Mouse (Mus musculus) CH12.LX (cell line): ENCODE data around the gene Olfr998. TPM values are rescaled to one million over a fixed set of nuclear protein-coding genes. Genes with fewer than 3 reads are reported as not detected.
A peak's percentile ranks its signal among the peaks of the same experiment; 100 is the strongest.

Source experiments
- DNase-seq: peaks from one replicate; pipeline ENCODE4 v3.0.0-alpha.2; 2013; ENCODE audit errors: extremely low read depth
- H3K27ac ChIP-seq: 2 replicates; pipeline ENCODE4 v1.5.1; 2012; ENCODE audit warnings: low read depth, mild to moderate bottlenecking, control low read depth, moderate library complexity; ENCODE audit not compliant: insufficient read depth
- H3K27me3 ChIP-seq: replicated peaks from 2 replicates; pipeline ENCODE3; 2012; ENCODE audit warnings: inconsistent platforms
- H3K36me3 ChIP-seq, 2 experiments: replicated peaks in 1 of 2; 2 replicates each; pipeline versions ENCODE3 to v1.6.1; 2012; ENCODE audit warnings: inconsistent platforms in 1 of 2, low read length in 1 of 2, mild to moderate bottlenecking in 1 of 2, mixed read lengths in 1 of 2, moderate library complexity in 1 of 2; ENCODE audit not compliant: control insufficient read depth in 1 of 2, insufficient read depth in 1 of 2
- H3K4me1 ChIP-seq, 2 experiments: 2 replicates each; pipeline ENCODE4 v1.6.1; 2012; ENCODE audit warnings: inconsistent platforms in 1 of 2, moderate library complexity in 1 of 2; ENCODE audit not compliant: insufficient read depth in 2 of 2, control insufficient read depth in 1 of 2
- H3K4me2 ChIP-seq: 2 replicates; pipeline ENCODE4 v1.6.1; 2012; ENCODE audit warnings: low read depth, mild to moderate bottlenecking, control low read depth; ENCODE audit not compliant: poor library complexity, insufficient read depth, severe bottlenecking
- H3K4me3 ChIP-seq, 3 experiments: fragments of 150-350 bp in 1 of 3; sonication (generic) in 1 of 3; replicated peaks in 1 of 3; 2 replicates each; pipeline versions ENCODE3 to v1.5.1; 2011 to 2012; ENCODE audit warnings: low read depth in 2 of 3, low read length in 2 of 3, mild to moderate bottlenecking in 2 of 3, moderate library complexity in 2 of 3, control low read depth in 1 of 3, improper control_type of control experiment in 1 of 3, inconsistent platforms in 1 of 3, mixed read lengths in 1 of 3; ENCODE audit not compliant: poor library complexity in 1 of 3
- H3K79me2 ChIP-seq: replicated peaks from 2 replicates; pipeline ENCODE4 v1.6.1; 2012; ENCODE audit warnings: mild to moderate bottlenecking, moderate library complexity; ENCODE audit not compliant: control insufficient read depth, poor library complexity, insufficient read depth, severe bottlenecking; ENCODE audit errors: extremely low read depth
- H3K9ac ChIP-seq: 2 replicates; pipeline ENCODE4 v1.6.1; 2012; ENCODE audit warnings: low read depth, mild to moderate bottlenecking, control low read depth, moderate library complexity; ENCODE audit not compliant: insufficient read depth
- H3K9me3 ChIP-seq: replicated peaks from 2 replicates; pipeline ENCODE3; 2012; ENCODE audit warnings: low read length, inconsistent platforms, mixed read lengths
- CHD2 ChIP-seq: IDR thresholded peaks from 2 replicates; pipeline ENCODE4 v1.6.1; 2011; ENCODE audit warnings: low read length, improper control_type of control experiment
- CTCF ChIP-seq, 2 experiments: IDR thresholded peaks in 1 of 2; conservative IDR thresholded peaks in 1 of 2; 2 replicates each; pipeline ENCODE4 v1.5.1; 2011 to 2012; ENCODE audit warnings: low read depth in 2 of 2, low read length in 2 of 2, improper control_type of control experiment in 1 of 2, inconsistent platforms in 1 of 2, mild to moderate bottlenecking in 1 of 2, moderate library complexity in 1 of 2
- E2F4 ChIP-seq: IDR thresholded peaks from 2 replicates; pipeline ENCODE4 v1.6.1; 2011; ENCODE audit warnings: low read depth, low read length, improper control_type of control experiment; ENCODE audit not compliant: insufficient replicate concordance
- ETS1 ChIP-seq: conservative IDR thresholded peaks from 2 replicates; pipeline ENCODE4 v1.6.1; 2012; ENCODE audit warnings: low read depth, mild to moderate bottlenecking, inconsistent platforms, low read length, improper control_type of control experiment, moderate library complexity
- HCFC1 ChIP-seq: IDR thresholded peaks from 2 replicates; pipeline ENCODE4 v1.6.1; 2012; ENCODE audit warnings: low read depth, mild to moderate bottlenecking, inconsistent platforms, low read length, improper control_type of control experiment
- JUN ChIP-seq: IDR thresholded peaks from 2 replicates; pipeline ENCODE4 v1.6.1; 2011; ENCODE audit warnings: low read depth, mild to moderate bottlenecking, low read length, improper control_type of control experiment, moderate library complexity; ENCODE audit not compliant: insufficient read depth
- JUND ChIP-seq: conservative IDR thresholded peaks from 2 replicates; pipeline ENCODE4 v1.6.1; 2011; ENCODE audit warnings: low read depth, low read length, improper control_type of control experiment
- KAT2A ChIP-seq: IDR thresholded peaks from 2 replicates; pipeline ENCODE4 v1.6.1; 2012; ENCODE audit warnings: low read length, improper control_type of control experiment, inconsistent platforms; ENCODE audit not compliant: insufficient replicate concordance
- MAFK ChIP-seq: IDR thresholded peaks from 2 replicates; pipeline ENCODE4 v1.6.1; 2011; ENCODE audit warnings: low read length, improper control_type of control experiment; ENCODE audit not compliant: insufficient replicate concordance
- MAX ChIP-seq: IDR thresholded peaks from 2 replicates; pipeline ENCODE4 v1.6.1; 2011; ENCODE audit warnings: low read length, improper control_type of control experiment
- MAZ ChIP-seq: IDR thresholded peaks from 2 replicates; pipeline ENCODE4 v1.6.1; 2012; ENCODE audit warnings: low read depth, mild to moderate bottlenecking, inconsistent platforms, low read length, improper control_type of control experiment, moderate library complexity
- MEF2A ChIP-seq: IDR thresholded peaks from 2 replicates; pipeline ENCODE4 v1.6.1; 2014; ENCODE audit warnings: low read depth, mild to moderate bottlenecking, inconsistent platforms, low read length, improper control_type of control experiment, borderline replicate concordance
- MYC ChIP-seq: IDR thresholded peaks from 2 replicates; pipeline ENCODE4 v1.6.1; 2011; ENCODE audit warnings: low read depth, mild to moderate bottlenecking, improper control_type of control experiment, low read length
- NELFE ChIP-seq: IDR thresholded peaks from 2 replicates; pipeline ENCODE4 v1.6.1; 2011; ENCODE audit warnings: low read depth, low read length, improper control_type of control experiment
- NRF1 ChIP-seq: IDR thresholded peaks from 2 replicates; pipeline ENCODE4 v1.6.1; 2014; ENCODE audit warnings: low read depth, mild to moderate bottlenecking, inconsistent platforms, low read length, improper control_type of control experiment, moderate library complexity
- POLR2AphosphoS2 ChIP-seq: IDR thresholded peaks from 2 replicates; pipeline ENCODE4 v1.6.1; 2011; ENCODE audit warnings: low read depth, low read length, improper control_type of control experiment
- RAD21 ChIP-seq: IDR thresholded peaks from 2 replicates; pipeline ENCODE4 v1.6.1; 2011; ENCODE audit warnings: low read depth, mild to moderate bottlenecking, low read length, improper control_type of control experiment, moderate library complexity
- RCOR1 ChIP-seq: conservative IDR thresholded peaks from 2 replicates; pipeline ENCODE4 v1.6.1; 2012; ENCODE audit warnings: low read depth, mild to moderate bottlenecking, inconsistent platforms, low read length, improper control_type of control experiment
- SIN3A ChIP-seq: IDR thresholded peaks from 2 replicates; pipeline ENCODE4 v1.6.1; 2012; ENCODE audit warnings: low read length, improper control_type of control experiment, inconsistent platforms
- SMC3 ChIP-seq: IDR thresholded peaks from 2 replicates; pipeline ENCODE4 v1.6.1; 2011; ENCODE audit warnings: low read depth, low read length, improper control_type of control experiment
- TCF12 ChIP-seq: IDR thresholded peaks from 2 replicates; pipeline ENCODE4 v1.6.1; 2014; ENCODE audit warnings: low read depth, mild to moderate bottlenecking, inconsistent platforms, low read length, improper control_type of control experiment
- UBTF ChIP-seq: IDR thresholded peaks from 2 replicates; pipeline ENCODE4 v1.6.1; 2012; ENCODE audit warnings: low read depth, mild to moderate bottlenecking, inconsistent platforms, low read length, improper control_type of control experiment, moderate library complexity
- ZC3H11A ChIP-seq: IDR thresholded peaks from 2 replicates; pipeline ENCODE4 v1.6.1; 2012; ENCODE audit warnings: low read depth, mild to moderate bottlenecking, inconsistent platforms, low read length, improper control_type of control experiment
- ZKSCAN1 ChIP-seq: IDR thresholded peaks from 2 replicates; pipeline ENCODE4 v1.6.1; 2012; ENCODE audit warnings: low read depth, inconsistent platforms, low read length, improper control_type of control experiment, borderline replicate concordance
- ZMIZ1 ChIP-seq: IDR thresholded peaks from 2 replicates; pipeline ENCODE4 v1.6.1; 2012; ENCODE audit warnings: low read depth, mild to moderate bottlenecking, inconsistent platforms, low read length, improper control_type of control experiment
- ZNF384 ChIP-seq: IDR thresholded peaks from 2 replicates; pipeline ENCODE4 v1.6.1; 2012; ENCODE audit warnings: low read depth, low read length, improper control_type of control experiment, inconsistent platforms
- dilution Hi-C: fragments of 300-500 bp; cut with MboI; formaldehyde crosslinking; loops from 2 replicates; pipeline ENCODE4 v1.14.3; 2020; ENCODE audit warnings: low sequenced_read_pairs; ENCODE audit not compliant: extremely low pct_unique_long_range_greater_than_20kb, extremely low pct_ligation_motif_present
- in situ Hi-C: fragments of 300-500 bp; cut with MboI; formaldehyde crosslinking; loops from 3 replicates; pipeline ENCODE4 v1.14.3; 2019; ENCODE audit warnings: low sequenced_read_pairs, low pct_ligation_motif_present, low pct_unique_long_range_greater_than_20kb, mixed read lengths
- polyA plus RNA-seq: library from polyadenylated mRNA; unstranded; fragments of >175 nt; gene quantifications from 2 replicates; pipeline ENCODE4 v1.2.1, GENCODE M21; 2012; ENCODE audit warnings: low read depth; ENCODE audit not compliant: insufficient read length
- total RNA-seq, 2 experiments: library from RNA; depleted of rRNA; stranded (reverse); fragments of 300-350 nt in 1 of 2; fragments of >200 nt in 1 of 2; gene quantifications; 2 replicates each; pipeline ENCODE4 v1.2.3; 2012 to 2014

Gene Olfr998
- total and polyA plus RNA-seq, 3 experiments, result not detected

DNA sequence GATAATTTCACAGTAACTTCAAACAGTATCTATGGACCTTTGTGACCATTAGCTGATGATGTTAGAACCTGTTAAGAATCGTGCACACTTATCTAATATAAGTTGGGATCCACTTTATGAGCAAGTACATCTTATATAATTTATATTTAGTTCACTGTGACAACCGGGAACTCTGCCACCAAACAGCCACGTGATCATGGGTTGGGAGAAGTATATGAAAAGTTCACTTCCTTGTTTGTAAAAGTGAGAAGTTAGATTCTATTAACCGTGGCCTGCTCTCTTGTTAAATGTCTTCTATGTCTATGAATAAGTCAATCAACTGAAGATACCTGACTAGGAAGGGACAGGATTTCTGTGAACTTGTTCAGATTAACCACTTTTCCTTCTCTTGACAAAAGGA lies 28.5 kb upstream of the Olfr998 start:
- Histone ChIP-seq H3K79me2 (no peaks in the 10 kb centered on the region), H3K4me1 (no peaks in the 10 kb centered on the region), H3K27me3 (no peaks in the 10 kb centered on the region), H3K27ac (no peak overlapping the region), H3K36me3 (no peaks in the 10 kb centered on the region), H3K4me3 (no peak overlapping the region), H3K9ac (no peak overlapping the region), H3K9me3 (no peaks in the 10 kb centered on the region), H3K4me2 (no peak overlapping the region)
- dilution Hi-C loops (no loop called here), in situ Hi-C loops (loop anchor here (10.0 to 25.0 kb wide), 2 partner anchors 273 to 435 kb away; no protein-coding TSS in a partner anchor)
- no peak for TF ChIP-seq POLR2AphosphoS2
- TF ChIP-seq KAT2A, result no peak
- TF ChIP-seq ZMIZ1, result no peak
- TF ChIP-seq NRF1, result no peak
- no peak for TF ChIP-seq ZKSCAN1
- no peak for TF ChIP-seq TCF12
- no peak for TF ChIP-seq CTCF (conservative IDR thresholded peaks at IDR 0.05 in 1 of 2, IDR thresholded peaks at IDR 0.05 in 1 of 2; ENCODE audit: low read depth in 2 of 2, low read length in 2 of 2)
- no peak for TF ChIP-seq MAZ
- no peak for TF ChIP-seq MAX
- TF ChIP-seq E2F4, result no peak
- TF ChIP-seq JUN, result no peak
- TF ChIP-seq ETS1, result no peak
- no peak for TF ChIP-seq CHD2
- TF ChIP-seq ZC3H11A, result no peak
- TF ChIP-seq SIN3A, result no peak
- TF ChIP-seq HCFC1, result no peak
- no peak for TF ChIP-seq RAD21
- TF ChIP-seq NELFE, result no peak
- TF ChIP-seq ZNF384, result no peak
- DNase-seq, result no peak

DNA sequence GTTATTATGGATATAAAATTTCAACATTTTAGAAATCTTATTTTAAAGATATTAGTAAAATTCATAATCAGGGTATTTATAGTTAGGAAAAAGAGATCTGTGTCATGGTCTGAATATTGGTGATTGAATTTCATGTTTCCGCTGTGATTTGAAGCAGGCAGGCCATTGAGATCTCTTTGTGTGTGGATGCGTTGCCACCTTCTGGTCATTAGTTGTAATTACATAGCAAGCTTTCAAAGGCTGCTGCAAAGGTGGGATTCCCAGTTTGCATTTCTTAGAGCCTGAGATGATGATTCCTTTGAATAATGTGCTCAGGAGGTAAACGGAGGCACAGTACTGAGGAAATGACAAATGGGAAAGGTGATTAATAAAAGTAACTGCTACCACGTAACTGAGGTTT lies 27.6 kb upstream of the Olfr998 start:
- peak; percentile 48 for DNase-seq
- Histone ChIP-seq H3K36me3 (no peaks in the 10 kb centered on the region), H3K27ac (no peak overlapping the region), H3K27me3 (no peaks in the 10 kb centered on the region), H3K9ac (no peak overlapping the region), H3K4me1 (no peaks in the 10 kb centered on the region), H3K9me3 (no peaks in the 10 kb centered on the region), H3K79me2 (no peaks in the 10 kb centered on the region), H3K4me3 (no peak overlapping the region), H3K4me2 (no peak overlapping the region)
- TF ChIP-seq SMC3 (peak; percentile 71), RAD21 (peak; percentile 89), SIN3A (no peak), POLR2AphosphoS2 (no peak), UBTF (no peak), RCOR1 (no peak), MYC (no peak), CTCF (conservative IDR thresholded peaks at IDR 0.05 in 1 of 2, IDR thresholded peaks at IDR 0.05 in 1 of 2; ENCODE audit: low read depth in 2 of 2, low read length in 2 of 2) (peak; percentile 82 to 85), ZC3H11A (no peak), KAT2A (no peak), ZKSCAN1 (no peak), MEF2A (no peak), MAFK (no peak), JUND (no peak)
- dilution Hi-C loops (no loop called here), in situ Hi-C loops (loop anchor here (10.0 to 25.0 kb wide), 2 partner anchors 274 to 436 kb away; no protein-coding TSS in a partner anchor)
